In the genomic region with DNA sequence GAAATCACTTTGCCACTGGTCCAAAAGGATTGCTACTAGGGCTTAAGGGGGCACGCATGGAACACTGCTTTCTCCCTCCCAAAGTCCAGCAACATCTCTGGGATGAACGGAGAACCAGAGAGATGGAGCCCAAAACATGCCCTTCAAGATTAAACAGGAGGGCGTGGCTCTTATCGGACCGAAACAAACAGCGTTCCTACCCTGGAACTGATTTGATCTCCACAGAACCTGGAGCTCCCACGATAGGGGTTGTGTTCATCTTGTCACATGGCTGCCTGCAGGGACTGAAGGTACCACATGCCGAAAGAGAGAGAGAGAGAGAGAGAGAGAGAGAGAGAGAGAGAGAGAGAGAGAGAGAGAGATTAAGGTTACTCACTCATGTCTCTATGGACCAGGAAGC, we compare ENCODE assay signal across 27 mouse cellular contexts.
"Had no signal": no experiment of that assay in that cellular context is flagged by ENCODE, and none has a peak within 500 bp of the region (broad histone marks: within the 10 kb centered on the region; RNA-seq: fewer than 3 reads in every experiment).

No protein-coding gene starts in this region.

- H3K27me3 ChIP-seq: embryonic facial prominence, embryonic 12.5 days; embryonic facial prominence, embryonic 13.5 days; embryonic facial prominence, embryonic 15.5 days; forebrain, embryonic 12.5 days; forebrain, embryonic 13.5 days; forebrain, embryonic 15.5 days had no signal

- DNase-seq: cerebellum, adult 9-10 months; cerebellum, adult 9-11 months; cerebellum, postnatal 10 days; cerebellum, postnatal 14 days; cerebellum, postnatal 25 days; cerebellum, postnatal 36 days; embryo, embryonic 11 days; forebrain, postnatal 0 days; gastrocnemius, adult 2 months; gastrocnemius, postnatal 10 days; gastrocnemius, postnatal 14 days; gastrocnemius, postnatal 25 days; gastrocnemius, postnatal 36 days; heart, adult 11 months; heart, adult 18-20 months; heart, adult 2 months had no signal

- H3K4me2 ChIP-seq: embryonic facial prominence, embryonic 12.5 days; embryonic facial prominence, embryonic 13.5 days; embryonic facial prominence, embryonic 15.5 days; forebrain, embryonic 12.5 days; forebrain, embryonic 13.5 days; forebrain, embryonic 15.5 days had no signal

- H3K27ac ChIP-seq: embryonic facial prominence, embryonic 10.5 days; embryonic facial prominence, embryonic 12.5 days; embryonic facial prominence, embryonic 13.5 days; embryonic facial prominence, embryonic 15.5 days; forebrain, embryonic 10.5 days; forebrain, embryonic 12.5 days; forebrain, embryonic 13.5 days; forebrain, embryonic 15.5 days; gastrocnemius, adult 2 months; heart, adult 2 months had no signal

- H3K4me3 ChIP-seq: embryonic facial prominence, embryonic 10.5 days; embryonic facial prominence, embryonic 12.5 days; embryonic facial prominence, embryonic 13.5 days; embryonic facial prominence, embryonic 15.5 days; erythroblast, embryonic 14.5 days; forebrain, embryonic 10.5 days; forebrain, embryonic 12.5 days; forebrain, embryonic 13.5 days; forebrain, embryonic 15.5 days; gastrocnemius, adult 2 months; heart, adult 2 months had no signal

- H3K9me3 ChIP-seq: embryonic facial prominence, embryonic 10.5 days; embryonic facial prominence, embryonic 12.5 days; embryonic facial prominence, embryonic 13.5 days; embryonic facial prominence, embryonic 15.5 days; forebrain, embryonic 10.5 days; forebrain, embryonic 12.5 days; forebrain, embryonic 13.5 days; forebrain, embryonic 15.5 days had no signal

- H3K4me1 ChIP-seq: embryonic facial prominence, embryonic 10.5 days; embryonic facial prominence, embryonic 12.5 days; embryonic facial prominence, embryonic 13.5 days; embryonic facial prominence, embryonic 15.5 days; forebrain, embryonic 12.5 days; forebrain, embryonic 15.5 days had no signal

- H3K9ac ChIP-seq: embryonic facial prominence, embryonic 12.5 days; embryonic facial prominence, embryonic 13.5 days; embryonic facial prominence, embryonic 15.5 days; forebrain, embryonic 12.5 days; forebrain, embryonic 13.5 days; forebrain, embryonic 15.5 days; forebrain, postnatal 0 days had no signal

- ATAC-seq: forebrain, embryonic 13.5 days; forebrain, embryonic 14.5 days; forebrain, embryonic 15.5 days; forebrain, embryonic 16.5 days; forebrain, postnatal 0 days had no signal

- H3K36me3 ChIP-seq: embryonic facial prominence, embryonic 10.5 days; embryonic facial prominence, embryonic 12.5 days; embryonic facial prominence, embryonic 13.5 days; embryonic facial prominence, embryonic 15.5 days; forebrain, embryonic 10.5 days; forebrain, embryonic 12.5 days; forebrain, embryonic 15.5 days had no signal
